Mouse (Mus musculus): ENCODE measurements around the gene Bora. TPM values are rescaled to one million over a fixed set of nuclear protein-coding genes. Genes with fewer than 3 reads are reported as not detected.
"Not testable (repeated sequence)": the region's sequence is repeated elsewhere in the genome, so short reads cannot be mapped to it uniquely, and the experiment has no call there.

Bora gene
- polyA plus RNA-seq, 1 experiment from 2014 or later: 67.8 TPM

- not testable (repeated sequence) for DNase-seq (ENCODE audit: low spot score); H3K4me3 ChIP-seq; H3K27ac ChIP-seq; H3K9me3 ChIP-seq; H3K27me3 ChIP-seq (ENCODE audit: insufficient read depth, poor library complexity, severe bottlenecking)
- H3K36me3 ChIP-seq: peaks cover 39% of the 10 kb centered on the region
- 55% methylated on average over 5 of the region's 5 CpGs for WGBS
- peaks cover 11% of the 10 kb centered on the region for H3K4me1 ChIP-seq (replicated peaks)
Measured at GRCm38 (mm10) chr14:99039308-99039707, 6.7 kb upstream of the Bora start.

GRCm38 (mm10) chr14:99041416-99041815 lies 4.6 kb upstream of the Bora start:
- no peaks in the 10 kb centered on the region for H3K27me3 ChIP-seq (ENCODE audit: insufficient read depth, poor library complexity, severe bottlenecking)
- no peak for DNase-seq (ENCODE audit: low spot score)
- H3K36me3 ChIP-seq: peaks cover 23% of the 10 kb centered on the region
- WGBS: 80% methylated on average over 4 of the region's 4 CpGs
- no peak overlapping the region for H3K4me3 ChIP-seq
- peaks cover 16% of the 10 kb centered on the region for H3K4me1 ChIP-seq (replicated peaks)
- no peak overlapping the region for H3K27ac ChIP-seq
- no peaks in the 10 kb centered on the region for H3K9me3 ChIP-seq

- Histone ChIP-seq H3K4me1 (replicated peaks) (peaks cover 32% of the 10 kb centered on the region), H3K9me3 (no peaks in the 10 kb centered on the region), H3K4me3 (peak overlapping the region; percentile 92), H3K27ac (peak overlapping the region; percentile 42; the same call in 1 of the 2 replicates), H3K27me3 (ENCODE audit: insufficient read depth, poor library complexity, severe bottlenecking) (no peaks in the 10 kb centered on the region), H3K36me3 (peaks cover 19% of the 10 kb centered on the region)
- 26% methylated on average over 1 of the region's 1 CpGs for WGBS
- DNase-seq (ENCODE audit: low spot score): no peak
Measured at GRCm38 (mm10) chr14:99043499-99043898, 2.5 kb upstream of the Bora start.

- Histone ChIP-seq H3K27ac (peak overlapping the region; percentile 42), H3K4me1 (replicated peaks) (peaks cover 33% of the 10 kb centered on the region), H3K9me3 (no peaks in the 10 kb centered on the region), H3K36me3 (peaks cover 13% of the 10 kb centered on the region), H3K27me3 (ENCODE audit: insufficient read depth, poor library complexity, severe bottlenecking) (no peaks in the 10 kb centered on the region), H3K4me3 (peak overlapping the region; percentile 92)
- 28% methylated on average over 10 of the region's 10 CpGs for WGBS
- DNase-seq (ENCODE audit: low spot score): no peak
Measured at GRCm38 (mm10) chr14:99044096-99044495, 1.9 kb upstream of the Bora start.

GRCm38 (mm10) chr14:99044718-99045117 lies 1.3 kb upstream of the Bora start:
- no peak for DNase-seq (ENCODE audit: low spot score)
- H3K27me3 ChIP-seq (ENCODE audit: insufficient read depth, poor library complexity, severe bottlenecking): no peaks in the 10 kb centered on the region
- peak overlapping the region; percentile 92 for H3K4me3 ChIP-seq
- WGBS: 6% methylated on average over 5 of the region's 5 CpGs
- peaks cover 7% of the 10 kb centered on the region for H3K36me3 ChIP-seq
- H3K27ac ChIP-seq: peak overlapping the region; percentile 97
- H3K4me1 ChIP-seq (replicated peaks): peaks cover 33% of the 10 kb centered on the region
- no peaks in the 10 kb centered on the region for H3K9me3 ChIP-seq

- peaks cover 33% of the 10 kb centered on the region for H3K4me1 ChIP-seq (replicated peaks)
- peak overlapping the region; percentile 97 for H3K27ac ChIP-seq
- no peaks in the 10 kb centered on the region for H3K9me3 ChIP-seq
- WGBS: under 1% methylated on average over 69 of the region's 70 CpGs
- H3K36me3 ChIP-seq: peaks cover 12% of the 10 kb centered on the region
- DNase-seq (ENCODE audit: low spot score): no peak
- H3K27me3 ChIP-seq (ENCODE audit: insufficient read depth, poor library complexity, severe bottlenecking): no peaks in the 10 kb centered on the region
- H3K4me3 ChIP-seq: peak overlapping the region; percentile 92
Measured at GRCm38 (mm10) chr14:99045378-99046030, 518 bp upstream of the Bora start.

GRCm38 (mm10) chr14:99046782-99047181 lies 760 bp downstream of the Bora start:
- under 1% methylated on average over 15 of the region's 15 CpGs for WGBS
- H3K27me3 ChIP-seq (ENCODE audit: insufficient read depth, poor library complexity, severe bottlenecking): no peaks in the 10 kb centered on the region
- no peaks in the 10 kb centered on the region for H3K9me3 ChIP-seq
- no peak for DNase-seq (ENCODE audit: low spot score)
- peak overlapping the region; percentile 97 for H3K27ac ChIP-seq
- peaks cover 25% of the 10 kb centered on the region for H3K36me3 ChIP-seq
- H3K4me1 ChIP-seq (replicated peaks): peaks cover 33% of the 10 kb centered on the region
- peak overlapping the region; percentile 92 for H3K4me3 ChIP-seq

GRCm38 (mm10) chr14:99058959-99059586 lies 13.1 kb downstream of the Bora start:
- Histone ChIP-seq H3K27ac (no peak overlapping the region), H3K9me3 (no peaks in the 10 kb centered on the region), H3K4me3 (no peak overlapping the region), H3K36me3 (peaks cover 87% of the 10 kb centered on the region), H3K27me3 (ENCODE audit: insufficient read depth, poor library complexity, severe bottlenecking) (no peaks in the 10 kb centered on the region), H3K4me1 (replicated peaks) (no peaks in the 10 kb centered on the region)
- 93% methylated on average over 7 of the region's 7 CpGs for WGBS
- no peak for DNase-seq (ENCODE audit: low spot score)

- WGBS: 94% methylated on average over 12 of the region's 12 CpGs
- H3K4me3 ChIP-seq: no peak overlapping the region
- no peaks in the 10 kb centered on the region for H3K9me3 ChIP-seq
- H3K4me1 ChIP-seq (replicated peaks): no peaks in the 10 kb centered on the region
- no peak for DNase-seq (ENCODE audit: low spot score)
- peaks cover 88% of the 10 kb centered on the region for H3K36me3 ChIP-seq
- H3K27me3 ChIP-seq (ENCODE audit: insufficient read depth, poor library complexity, severe bottlenecking): no peaks in the 10 kb centered on the region
- no peak overlapping the region for H3K27ac ChIP-seq
Measured at GRCm38 (mm10) chr14:99060616-99061015, 14.6 kb downstream of the Bora start.

- Histone ChIP-seq H3K9me3 (no peaks in the 10 kb centered on the region), H3K27ac (no peak overlapping the region), H3K36me3 (peaks cover 88% of the 10 kb centered on the region), H3K4me1 (replicated peaks) (no peaks in the 10 kb centered on the region), H3K4me3 (no peak overlapping the region), H3K27me3 (ENCODE audit: insufficient read depth, poor library complexity, severe bottlenecking) (no peaks in the 10 kb centered on the region)
- 97% methylated on average over 2 of the region's 2 CpGs for WGBS
- DNase-seq (ENCODE audit: low spot score): no peak
Measured at GRCm38 (mm10) chr14:99063091-99063490, 17.1 kb downstream of the Bora start.

GRCm38 (mm10) chr14:99071146-99071545 lies 25.1 kb downstream of the Bora start:
- WGBS: 91% methylated on average over 4 of the region's 4 CpGs
- Histone ChIP-seq H3K4me1 (replicated peaks) (no peaks in the 10 kb centered on the region), H3K27ac (no peak overlapping the region), H3K9me3 (no peaks in the 10 kb centered on the region), H3K27me3 (ENCODE audit: insufficient read depth, poor library complexity, severe bottlenecking) (no peaks in the 10 kb centered on the region), H3K4me3 (no peak overlapping the region), H3K36me3 (peaks cover 96% of the 10 kb centered on the region)
- no peak for DNase-seq (ENCODE audit: low spot score)

- Histone ChIP-seq H3K27ac (no peak overlapping the region), H3K27me3 (ENCODE audit: insufficient read depth, poor library complexity, severe bottlenecking) (no peaks in the 10 kb centered on the region), H3K4me3 (no peak overlapping the region), H3K4me1 (replicated peaks) (no peaks in the 10 kb centered on the region), H3K9me3 (no peaks in the 10 kb centered on the region), H3K36me3 (peaks cover 95% of the 10 kb centered on the region)
- DNase-seq (ENCODE audit: low spot score): no peak
- 94% methylated on average over 7 of the region's 7 CpGs for WGBS
Measured at GRCm38 (mm10) chr14:99088947-99089346, 42.9 kb downstream of the Bora start.

- Histone ChIP-seq H3K4me1 (replicated peaks) (peaks cover 15% of the 10 kb centered on the region), H3K4me3 (peak within 1 kb of the TSS; percentile 83), H3K27ac (peak within 1 kb of the TSS; percentile 93), H3K27me3 (ENCODE audit: insufficient read depth, poor library complexity, severe bottlenecking) (no peaks in the 10 kb centered on the region), H3K9me3 (no peaks in the 10 kb centered on the region), H3K36me3 (peaks cover 71% of the 10 kb centered on the region)
- under 1% methylated on average over 73 of the region's 73 CpGs for WGBS
- peak; percentile 98 for DNase-seq (ENCODE audit: low spot score)
Measured at GRCm38 (mm10) chr14:99099267-99099966, 53.4 kb downstream of the Bora start, which contains the start of the genes Pibf1 and Dis3. Gene Pibf1 (plus strand): TSS chr14:99099424. Gene Dis3 (minus strand): TSS chr14:99099770.

All from hindbrain, embryonic 10.5 days (tissue).